Mouse (Mus musculus): ENCODE measurements at regions not wholly inside any gene's neighbourhood (a gene's known extent, or its start where the extent isn't known, plus 50 kb on each side); places are given as distances from the start of the nearest gene placed in this dataset.

GRCm38 (mm10) chr1:164620129-164620528 is 162.0 kb upstream of the Atp1b1 start:
- TF ChIP-seq CTCF (IDR thresholded peaks at IDR 0.05; ENCODE audit: low read depth, low read length) (no peak), POLR2A (IDR thresholded peaks at IDR 0.05; ENCODE audit: borderline replicate concordance, low read depth, low read length) (no peak)
